Mouse (Mus musculus): ENCODE measurements around the gene Usp5. TPM values are rescaled to one million over a fixed set of nuclear protein-coding genes. Genes with fewer than 3 reads are reported as not detected.

The Usp5 gene
- polyA plus RNA-seq, 1 experiment from 2014 or later: 115 TPM

Other genes starting within 250 kb of the Usp5 start
- not detected in 2 replicates for gene C1s2, start 193.4 kb downstream of the Usp5 start, polyA plus RNA-seq (2014; fragmentation: Nextera tagmentation; extraction: Ambion mirVana)
- gene Lpcat3, start 166.5 kb downstream of the Usp5 start, polyA plus RNA-seq (2014; fragmentation: Nextera tagmentation; extraction: Ambion mirVana): 84.2 and 90.0 TPM in 2 replicates
- gene Emg1, start 117.3 kb downstream of the Usp5 start, polyA plus RNA-seq (2014; fragmentation: Nextera tagmentation; extraction: Ambion mirVana): 311 and 329 TPM in 2 replicates
- 640 and 660 TPM in 2 replicates for gene Phb2, start 117.1 kb downstream of the Usp5 start, polyA plus RNA-seq (2014; fragmentation: Nextera tagmentation; extraction: Ambion mirVana)
- gene Ptpn6, start 90.8 kb downstream of the Usp5 start, polyA plus RNA-seq (2014; fragmentation: Nextera tagmentation; extraction: Ambion mirVana): 49.5 and 50.3 TPM in 2 replicates
- gene Grcc10, start 88.1 kb downstream of the Usp5 start, polyA plus RNA-seq (2014; fragmentation: Nextera tagmentation; extraction: Ambion mirVana): 147 and 167 TPM in 2 replicates
- 0.15 TPM in 1 of 2 replicates, not detected in the other for gene Gm45234, start 73.5 kb downstream of the Usp5 start, polyA plus RNA-seq (2014; fragmentation: Nextera tagmentation; extraction: Ambion mirVana)
- 4.4 and 5.5 TPM in 2 replicates for gene Atn1, start 73.0 kb downstream of the Usp5 start, polyA plus RNA-seq (2014; fragmentation: Nextera tagmentation; extraction: Ambion mirVana)
- gene Eno2, start 59.8 kb downstream of the Usp5 start, polyA plus RNA-seq (2014; fragmentation: Nextera tagmentation; extraction: Ambion mirVana): 2.1 and 2.6 TPM in 2 replicates
- gene Lrrc23, start 49.8 kb downstream of the Usp5 start, polyA plus RNA-seq (2014; fragmentation: Nextera tagmentation; extraction: Ambion mirVana): 0.11 TPM in 1 of 2 replicates, not detected in the other
- 9.5 and 10.4 TPM in 2 replicates for gene Spsb2, start 20.8 kb downstream of the Usp5 start, polyA plus RNA-seq (2014; fragmentation: Nextera tagmentation; extraction: Ambion mirVana)
- 1,267 and 1,294 TPM in 2 replicates for gene Tpi1, start 15.2 kb downstream of the Usp5 start, polyA plus RNA-seq (2014; fragmentation: Nextera tagmentation; extraction: Ambion mirVana)
- 223 and 224 TPM in 2 replicates for gene Cdca3, start 63 bp upstream of the Usp5 start, polyA plus RNA-seq (2014; fragmentation: Nextera tagmentation; extraction: Ambion mirVana)
- gene Gnb3, start 10.8 kb upstream of the Usp5 start, polyA plus RNA-seq (2014; fragmentation: Nextera tagmentation; extraction: Ambion mirVana): 0.29 and 0.74 TPM in 2 replicates
- 8.6 and 11.3 TPM in 2 replicates for gene P3h3, start 28.3 kb upstream of the Usp5 start, polyA plus RNA-seq (2014; fragmentation: Nextera tagmentation; extraction: Ambion mirVana)
- 0.17 and 0.32 TPM in 2 replicates for gene Gpr162, start 34.5 kb upstream of the Usp5 start, polyA plus RNA-seq (2014; fragmentation: Nextera tagmentation; extraction: Ambion mirVana)
- gene Cd4, start 58.7 kb upstream of the Usp5 start, polyA plus RNA-seq (2014; fragmentation: Nextera tagmentation; extraction: Ambion mirVana): not detected in 2 replicates
- gene Lag3, start 82.2 kb upstream of the Usp5 start, polyA plus RNA-seq (2014; fragmentation: Nextera tagmentation; extraction: Ambion mirVana): 0.35 and 0.64 TPM in 2 replicates
- 75.1 and 80.6 TPM in 2 replicates for gene Ptms, start 90.6 kb upstream of the Usp5 start, polyA plus RNA-seq (2014; fragmentation: Nextera tagmentation; extraction: Ambion mirVana)
- gene Mlf2, start 101.9 kb upstream of the Usp5 start, polyA plus RNA-seq (2014; fragmentation: Nextera tagmentation; extraction: Ambion mirVana): 257 and 264 TPM in 2 replicates
- gene Cops7a, start 136.1 kb upstream of the Usp5 start, polyA plus RNA-seq (2014; fragmentation: Nextera tagmentation; extraction: Ambion mirVana): 147 and 159 TPM in 2 replicates
- gene Pianp, start 167.2 kb upstream of the Usp5 start, polyA plus RNA-seq (2014; fragmentation: Nextera tagmentation; extraction: Ambion mirVana): 0.30 and 0.40 TPM in 2 replicates
- 7.6 and 7.9 TPM in 2 replicates for gene Zfp384, start 179.7 kb upstream of the Usp5 start, polyA plus RNA-seq (2014; fragmentation: Nextera tagmentation; extraction: Ambion mirVana)
- gene Ing4, start 210.3 kb upstream of the Usp5 start, polyA plus RNA-seq (2014; fragmentation: Nextera tagmentation; extraction: Ambion mirVana): 60.0 and 63.8 TPM in 2 replicates
- 6.0 and 7.4 TPM in 2 replicates for gene Acrbp, start 220.2 kb upstream of the Usp5 start, polyA plus RNA-seq (2014; fragmentation: Nextera tagmentation; extraction: Ambion mirVana)
- gene Lpar5, start 238.4 kb upstream of the Usp5 start, polyA plus RNA-seq (2014; fragmentation: Nextera tagmentation; extraction: Ambion mirVana): 2.6 and 3.2 TPM in 2 replicates